Mouse (Mus musculus): Measurements from ENCODE around the gene Fosl1.

DNA sequence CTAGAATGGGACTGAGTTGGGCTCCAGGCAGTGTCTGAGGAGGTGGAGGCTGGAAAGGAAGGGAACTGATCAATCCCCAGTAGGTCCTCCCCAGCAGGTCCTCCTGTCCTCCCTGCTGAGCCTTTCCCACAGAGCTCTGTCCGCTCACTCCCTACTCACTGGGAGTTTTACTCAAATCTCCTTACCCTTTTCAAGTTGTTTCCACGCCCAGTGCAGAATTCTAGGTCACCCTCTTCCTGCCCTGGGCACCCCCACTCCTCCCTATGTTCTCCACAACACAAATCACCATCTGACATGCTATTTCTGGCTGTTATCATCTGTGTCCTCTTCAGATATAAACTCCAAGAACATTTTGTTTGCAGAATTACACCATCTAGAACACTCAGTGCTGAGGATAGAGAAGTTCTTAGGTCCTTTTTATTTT, 32.8 kb upstream of the Fosl1 start:
- no peak for TF ChIP-seq POLR2A (IDR thresholded peaks at IDR 0.05; ENCODE audit: borderline replicate concordance, control insufficient read depth, low read depth, low read length)
- TF ChIP-seq CTCF (IDR thresholded peaks at IDR 0.05; ENCODE audit: control insufficient read depth, insufficient read depth, low read length): no peak

Data from bone marrow, adult 2 months (tissue).